Mouse (Mus musculus): ENCODE data around the gene Vcam1.

DNA sequence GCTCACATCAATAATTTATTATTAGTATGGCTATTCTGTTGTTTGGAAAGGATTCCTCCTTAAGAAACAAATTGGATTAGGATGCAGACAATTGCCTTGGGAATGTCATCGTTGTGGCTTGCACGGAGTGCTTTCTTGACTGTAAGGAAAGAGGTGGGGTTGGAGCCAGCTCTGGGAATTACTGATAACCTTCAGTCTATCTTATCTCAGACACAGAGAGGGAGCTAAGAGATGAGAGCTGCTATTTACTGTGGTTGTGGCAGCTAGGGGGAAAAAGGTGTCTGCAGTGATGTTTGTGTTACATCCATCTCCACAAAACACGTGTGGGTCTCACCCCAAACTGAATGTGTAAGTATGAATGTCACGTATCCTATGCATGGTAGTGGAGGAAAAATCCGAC is 9.5 kb upstream of the Vcam1 start:
- TF ChIP-seq CTCF (IDR thresholded peaks at IDR 0.05; ENCODE audit: insufficient read depth, low read length) (no peak), POLR2A (IDR thresholded peaks at IDR 0.05; ENCODE audit: borderline replicate concordance, extremely low read depth, low read depth, low read length) (no peak)

Measured in lung, adult 2 months (tissue).